Mouse (Mus musculus): Measurements from ENCODE around the gene E2f7. TPM values are rescaled to one million over a fixed set of nuclear protein-coding genes. Genes with fewer than 3 reads are reported as not detected.

E2f7 gene
- polyA plus RNA-seq (2015; fragmentation: Illumina TruSeq; extraction: RNeasy Lipid Tissue Mini Kit (QIAGEN cat#74804); ENCODE audit: insufficient read depth, low replicate concordance) = 1.3 TPM

DNA sequence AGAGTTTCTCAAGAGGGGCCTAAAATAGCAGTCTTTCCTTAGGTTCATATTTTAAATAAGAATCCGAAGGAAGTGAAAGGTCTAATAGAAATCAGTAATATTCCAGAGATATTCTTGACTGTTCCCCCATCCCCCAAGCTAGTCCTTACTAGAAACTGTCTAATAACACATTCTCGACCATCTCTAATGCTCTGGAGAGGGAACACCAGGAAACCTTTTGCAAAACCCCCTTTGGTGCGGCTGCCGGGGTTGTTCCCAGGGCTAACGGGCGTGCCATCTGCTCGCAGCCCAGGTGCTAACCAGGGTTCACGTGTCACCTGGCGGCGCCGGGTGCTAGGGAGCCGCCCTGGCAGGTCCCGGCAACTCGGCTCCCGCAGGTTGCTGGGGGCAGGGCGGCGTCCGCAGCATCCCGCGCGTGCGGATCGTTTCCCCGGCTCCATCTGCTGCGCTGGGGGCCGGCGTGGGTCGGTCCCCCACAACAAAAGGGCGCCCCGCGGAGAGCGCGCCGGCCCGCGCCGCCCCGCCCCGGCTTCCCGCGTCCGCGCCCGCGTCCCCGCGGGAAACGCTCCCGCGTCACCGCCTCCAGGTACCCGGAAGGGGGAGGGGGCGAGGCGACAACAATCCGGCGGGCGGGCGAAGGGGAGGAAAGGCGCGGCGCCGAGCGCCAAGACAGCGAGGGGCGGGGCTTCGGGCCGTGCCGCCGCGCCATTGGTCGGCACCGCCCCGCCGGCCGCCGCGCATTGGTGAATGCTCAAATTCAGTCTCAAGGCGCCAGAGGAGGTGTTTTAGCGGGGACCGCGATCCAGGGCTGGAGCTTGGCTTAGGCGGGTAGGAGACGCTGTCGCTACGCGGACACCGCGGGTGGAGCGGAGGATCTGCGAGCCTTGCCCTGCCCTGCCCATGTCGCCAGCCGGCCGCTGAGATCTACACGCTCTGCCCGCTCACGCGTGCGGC lies at the start of gene E2f7:
Gene E2f7 (plus strand): TSS at position 754 of the 954 bp plus-strand sequence.

Other genes with a start within 250 kb of the E2f7 start
- gene Csrp2, start 174.3 kb downstream of the E2f7 start, polyA plus RNA-seq (2015; fragmentation: Illumina TruSeq; extraction: RNeasy Lipid Tissue Mini Kit (QIAGEN cat#74804); ENCODE audit: insufficient read depth, low replicate concordance) = 22.5 TPM

Data from spleen, adult 10 weeks (tissue).